Mouse (Mus musculus) urinary bladder, adult 18-20 months (tissue): ENCODE data around the gene Wnt8b.
A peak's percentile ranks its signal among the peaks of the same experiment; 100 is the strongest.

Source experiments
- DNase-seq, 2 experiments: peaks; one replicate each; pipeline ENCODE4 v3.0.0; 2022; ENCODE audit warnings: low spot score in 2 of 2, mixed read lengths in 2 of 2

Wnt8b gene

DNA sequence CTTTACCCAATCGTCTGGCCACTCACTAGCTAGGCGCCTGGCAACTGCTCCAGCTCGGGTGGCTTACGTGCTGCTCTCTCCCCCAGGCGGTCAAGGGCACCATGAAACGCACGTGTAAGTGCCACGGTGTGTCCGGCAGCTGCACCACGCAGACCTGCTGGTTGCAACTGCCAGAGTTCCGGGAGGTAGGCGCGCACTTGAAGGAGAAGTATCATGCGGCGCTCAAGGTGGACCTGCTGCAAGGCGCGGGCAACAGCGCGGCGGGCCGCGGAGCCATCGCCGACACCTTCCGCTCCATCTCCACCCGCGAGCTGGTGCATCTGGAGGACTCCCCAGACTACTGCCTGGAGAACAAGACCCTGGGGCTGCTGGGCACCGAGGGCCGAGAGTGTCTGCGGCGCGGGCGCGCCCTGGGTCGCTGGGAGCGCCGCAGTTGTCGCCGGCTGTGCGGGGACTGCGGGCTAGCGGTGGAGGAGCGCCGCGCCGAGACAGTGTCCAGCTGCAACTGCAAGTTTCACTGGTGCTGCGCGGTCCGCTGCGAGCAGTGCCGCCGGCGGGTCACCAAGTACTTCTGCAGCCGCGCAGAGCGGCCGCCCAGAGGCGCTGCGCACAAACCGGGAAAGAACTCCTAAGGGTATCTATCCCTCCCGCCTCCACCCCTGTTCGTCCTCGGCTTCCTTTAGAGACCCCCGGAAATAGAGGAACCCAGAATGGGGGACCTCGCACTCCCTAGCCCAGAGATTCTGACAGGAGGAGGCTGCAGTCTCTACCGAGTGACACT lies 18.4 kb downstream of the Wnt8b start:
- peak in 1 of 2 experiments; percentile 26 for DNase-seq

DNA sequence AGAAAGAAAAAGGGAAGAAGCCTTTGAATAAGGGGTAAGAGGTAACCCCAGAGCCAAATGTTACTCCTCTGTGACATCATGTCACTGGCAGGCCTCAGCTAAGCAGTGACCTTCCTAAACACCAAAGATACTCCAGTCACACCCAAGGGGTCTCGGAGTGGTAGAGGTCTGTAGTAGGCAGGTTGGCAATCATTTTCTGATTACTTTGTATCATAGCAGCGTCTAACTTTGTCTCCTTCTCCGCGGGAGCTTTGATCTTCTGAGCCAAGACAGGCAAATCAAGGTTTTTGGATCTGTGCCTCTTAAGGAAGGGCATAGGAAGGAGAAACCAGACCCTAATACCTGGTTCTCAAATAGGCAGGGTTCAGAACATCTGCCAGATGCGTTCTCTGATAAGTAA lies 19.3 kb downstream of the Wnt8b start:
- DNase-seq, result no peak

DNA sequence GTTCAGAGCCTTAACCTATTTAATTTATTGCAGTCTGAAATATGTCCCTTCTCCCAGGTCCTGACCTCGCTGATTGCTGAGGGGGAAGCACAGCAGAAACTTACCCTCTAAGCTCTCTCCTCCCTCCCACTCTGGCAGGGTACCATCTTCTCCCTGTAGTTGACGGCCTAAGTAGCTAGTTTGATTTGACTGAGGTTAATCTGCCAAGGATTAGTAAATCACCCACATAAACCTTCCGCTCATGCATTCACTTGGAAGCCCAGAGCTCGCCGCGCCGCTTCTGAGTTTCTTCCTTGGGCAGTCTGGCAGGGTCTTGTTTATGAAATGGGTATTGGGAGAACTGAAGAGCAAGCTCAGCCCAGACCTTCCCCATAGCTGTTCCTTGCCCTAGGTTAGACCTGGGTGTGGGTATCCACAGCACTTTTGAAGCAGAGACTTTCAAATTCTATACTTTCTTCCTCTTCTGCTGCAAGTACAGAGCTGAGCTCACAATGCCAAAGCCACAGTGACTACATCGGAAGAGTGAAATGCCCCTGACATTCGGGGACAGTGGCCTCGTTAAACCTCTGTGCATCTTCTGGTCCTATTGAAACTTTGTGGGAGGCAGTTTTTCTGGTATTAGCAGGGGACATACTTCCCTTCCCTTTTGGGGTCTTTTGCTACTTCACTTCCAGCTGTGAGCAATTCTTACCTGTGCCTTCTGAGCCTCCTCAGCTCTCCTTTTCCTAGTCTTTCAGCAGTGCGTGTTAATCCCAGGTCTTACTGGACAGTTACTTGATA lies 20.0 kb downstream of the Wnt8b start:
- no peak for DNase-seq

DNA sequence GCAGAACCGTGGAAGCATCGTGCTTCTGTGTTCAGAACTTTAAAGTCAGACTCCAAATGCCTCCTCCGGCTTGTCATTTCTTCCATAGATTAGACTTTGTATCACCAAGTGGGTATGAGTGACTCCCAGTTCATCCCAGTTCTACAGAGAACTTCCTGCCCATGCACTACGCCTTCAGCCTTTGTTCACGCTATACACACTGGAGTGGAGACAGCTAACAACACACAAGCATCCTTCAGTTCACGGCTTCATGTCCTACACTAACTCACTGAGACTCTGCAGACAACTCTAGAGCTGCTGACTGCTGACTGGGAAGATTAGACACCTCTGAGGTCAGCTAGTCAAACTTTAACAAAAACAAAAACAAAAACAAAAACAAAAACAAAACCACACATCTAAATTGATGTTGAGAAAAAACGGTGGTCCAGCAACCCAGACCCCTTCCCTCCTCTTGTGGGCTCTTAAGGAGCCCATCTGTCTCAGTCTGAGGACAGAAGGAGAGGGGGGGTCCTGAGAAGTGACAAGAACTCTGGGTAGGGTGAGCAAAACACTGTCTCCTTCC lies 20.7 kb downstream of the Wnt8b start:
- no peak for DNase-seq

DNA sequence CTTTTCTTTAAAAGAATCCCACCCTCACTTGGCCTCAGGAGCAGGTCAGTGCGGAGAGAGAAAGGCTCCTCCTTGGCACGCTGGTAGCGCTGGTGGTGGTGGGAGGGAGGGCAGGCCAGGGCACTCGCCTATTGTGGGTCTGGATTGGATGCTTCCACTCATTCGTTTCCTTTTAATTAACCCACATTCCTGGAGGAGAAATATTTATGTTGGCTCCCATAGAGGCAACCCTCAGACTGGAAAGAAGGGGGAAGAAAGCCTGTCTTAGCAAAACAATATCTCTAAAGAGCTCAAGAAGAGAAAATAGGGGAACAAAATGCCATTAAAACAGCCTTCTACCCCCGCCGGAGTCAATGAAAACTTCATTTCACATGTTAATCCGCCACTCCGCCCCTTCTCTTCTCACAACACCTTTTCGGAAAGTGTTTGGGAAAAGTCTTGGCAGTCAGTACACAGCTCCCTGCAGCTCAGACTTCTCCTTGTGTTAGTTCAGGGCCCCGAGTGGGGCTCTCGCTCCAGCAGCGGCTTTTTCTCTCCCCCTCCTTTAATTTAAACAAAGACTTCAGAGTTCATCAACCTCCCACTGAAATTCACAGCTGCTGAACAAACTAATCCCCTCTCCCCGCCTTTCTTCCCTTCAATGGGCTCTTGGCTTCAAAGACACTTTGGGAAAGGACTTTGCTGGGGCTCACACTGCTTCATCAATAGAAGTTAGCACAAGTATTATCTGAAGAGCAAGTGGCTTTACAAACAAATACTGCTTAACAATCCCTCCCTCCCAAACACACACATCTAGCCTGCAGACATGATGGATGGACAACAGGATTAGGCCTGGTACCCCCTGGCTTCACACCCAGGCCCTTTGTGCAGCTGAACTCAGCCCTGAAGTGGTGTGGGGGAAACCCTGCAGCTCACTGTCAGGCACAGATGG lies 21.5 kb downstream of the Wnt8b start:
- DNase-seq, result no peak

DNA sequence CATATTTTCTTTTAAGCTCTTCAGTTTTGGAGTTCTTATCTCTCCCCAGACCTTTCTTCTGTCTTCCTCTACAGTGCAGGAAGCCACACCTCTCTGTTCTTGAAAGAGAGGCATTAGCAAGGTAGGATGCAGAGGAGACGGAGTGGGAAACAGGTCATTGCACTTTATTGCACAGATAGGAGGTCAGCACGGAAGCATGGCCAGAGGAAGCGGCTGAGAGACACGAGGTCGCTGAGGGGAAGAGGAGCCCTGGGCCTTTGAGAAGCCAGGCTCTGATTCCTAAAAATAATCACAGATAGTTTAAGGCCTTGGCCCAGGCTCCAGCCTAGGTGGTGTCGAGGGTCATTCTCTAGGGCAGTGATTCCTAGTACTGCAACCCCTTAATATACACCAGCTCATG lies 22.5 kb downstream of the Wnt8b start:
- DNase-seq, result no peak

DNA sequence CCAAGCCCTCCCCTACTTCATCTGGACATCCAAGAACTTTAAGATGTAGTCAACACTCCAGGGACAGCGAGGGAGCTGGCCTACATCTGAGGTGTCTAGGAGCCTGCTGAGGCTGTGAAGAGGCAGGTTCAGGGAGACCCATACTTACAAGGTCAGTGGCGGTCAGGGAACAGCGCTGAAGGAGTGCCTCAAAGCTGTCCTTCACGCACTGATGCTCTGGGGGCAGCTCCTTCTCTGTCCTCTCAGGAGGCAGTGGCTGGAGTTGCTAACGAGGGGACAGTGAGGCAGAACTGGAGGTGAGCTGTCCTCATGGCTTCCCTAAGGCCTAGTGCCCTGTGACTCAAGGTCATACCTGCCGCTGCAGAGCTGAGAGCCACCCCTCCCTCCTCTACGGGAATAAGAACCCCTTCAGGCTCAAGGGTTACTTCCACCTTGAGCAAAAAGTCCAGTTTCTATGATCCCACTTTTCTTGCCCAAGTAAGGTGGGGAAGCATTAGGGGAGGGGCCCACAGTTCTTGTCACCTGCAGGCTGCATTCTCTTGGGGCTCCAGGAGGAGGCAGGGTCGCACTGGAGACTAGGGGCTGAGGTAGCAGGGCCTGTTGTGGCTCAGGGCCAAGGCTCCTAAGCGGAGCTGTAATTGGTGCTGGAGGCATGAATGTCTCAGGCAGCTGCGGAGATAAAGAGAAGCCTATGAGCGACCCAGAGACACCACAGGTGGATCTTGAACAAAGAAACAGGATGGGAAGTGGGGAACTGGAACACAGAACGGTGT lies 24.9 kb downstream of the Wnt8b start:
- DNase-seq, result no peak

DNA sequence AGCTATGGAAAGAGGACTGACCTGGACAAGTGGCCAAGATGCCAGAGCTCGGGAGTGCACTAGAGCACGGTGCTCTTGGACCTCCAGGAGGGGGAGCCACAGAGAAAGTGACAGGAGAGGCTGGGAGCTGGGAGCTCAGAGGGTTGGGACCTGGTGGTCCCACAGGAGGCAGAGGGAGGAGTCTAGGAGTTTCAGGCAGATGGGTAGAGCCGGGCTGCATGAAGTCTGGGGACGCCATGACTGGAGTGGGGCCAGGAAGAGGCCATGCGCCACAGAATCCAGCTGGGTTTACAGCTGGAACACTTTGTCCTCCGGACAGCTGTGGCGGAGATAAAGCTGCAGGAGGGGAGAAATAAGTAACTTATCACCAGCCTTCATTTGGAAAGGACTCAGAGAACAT lies 25.9 kb downstream of the Wnt8b start:
- peak in 1 of 2 experiments; percentile 1 for DNase-seq

DNA sequence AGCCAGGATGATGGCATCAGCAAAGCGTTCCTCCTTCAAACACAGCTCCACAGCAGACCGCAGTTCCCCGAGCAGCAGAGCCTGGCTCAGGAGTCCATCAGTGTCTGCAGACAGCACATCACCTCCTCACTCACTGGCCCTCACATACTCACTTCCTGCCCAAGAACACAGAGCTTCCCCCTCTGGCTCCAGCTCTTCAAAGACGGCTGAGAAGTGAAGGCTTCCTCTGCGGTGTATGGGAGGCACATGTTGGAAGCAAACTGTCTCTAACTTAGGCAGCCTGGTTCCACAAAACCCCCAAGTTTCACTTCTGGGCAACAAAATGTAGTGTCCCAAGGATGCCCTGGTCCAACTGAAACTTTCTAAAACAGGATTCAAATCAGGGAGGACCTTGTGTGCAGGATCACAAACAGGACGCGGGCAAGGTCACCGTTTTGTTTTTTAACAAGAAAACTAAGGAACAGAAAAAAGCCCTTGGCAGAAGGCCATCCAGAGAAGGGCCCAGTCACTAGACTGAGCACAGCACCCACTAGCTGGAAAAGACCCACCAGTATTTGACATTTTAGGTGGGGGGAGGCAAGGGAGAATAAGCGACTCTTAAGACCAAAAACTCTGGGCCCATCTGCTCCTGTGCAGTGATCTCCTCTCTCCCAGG lies 32.4 kb downstream of the Wnt8b start:
- no peak for DNase-seq

DNA sequence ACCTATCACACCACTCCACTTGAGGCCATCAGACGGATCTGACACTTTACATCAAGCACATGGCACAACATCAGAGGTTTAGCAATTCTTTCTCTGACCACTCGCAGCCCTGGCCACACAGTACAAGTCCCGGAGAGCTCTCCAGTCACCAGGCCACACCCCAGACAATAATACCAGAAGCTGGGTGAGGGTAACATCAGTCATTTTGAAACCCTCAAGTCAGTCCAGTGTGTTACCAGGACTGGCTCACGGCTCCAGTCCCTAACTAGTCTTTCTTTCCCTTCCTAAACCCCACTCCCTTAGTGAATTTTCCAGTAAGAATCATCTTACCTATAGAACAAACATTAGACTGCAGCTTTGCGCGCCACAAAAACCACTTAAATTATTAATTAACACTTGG lies 36.7 kb downstream of the Wnt8b start:
- no peak for DNase-seq

DNA sequence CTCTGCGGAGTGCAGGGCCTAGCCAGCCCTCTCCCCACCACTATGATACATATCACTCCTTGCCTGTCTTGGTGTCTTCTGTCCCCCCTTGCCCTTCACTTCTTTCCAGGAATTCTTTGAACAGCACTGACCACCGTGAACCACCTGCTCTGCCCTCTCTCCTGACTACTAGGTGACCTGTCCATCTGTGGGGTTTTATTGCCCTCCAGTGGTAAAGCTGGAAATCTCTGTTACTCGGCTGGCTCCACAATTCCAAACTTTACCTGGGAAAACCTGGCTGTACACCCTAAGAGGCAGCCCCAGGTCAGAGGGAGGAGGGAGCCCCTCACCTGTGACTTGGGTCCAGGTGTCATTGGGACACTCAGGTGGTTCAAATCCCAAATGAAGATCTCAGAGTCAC lies 42.1 kb downstream of the Wnt8b start:
- no peak for DNase-seq

DNA sequence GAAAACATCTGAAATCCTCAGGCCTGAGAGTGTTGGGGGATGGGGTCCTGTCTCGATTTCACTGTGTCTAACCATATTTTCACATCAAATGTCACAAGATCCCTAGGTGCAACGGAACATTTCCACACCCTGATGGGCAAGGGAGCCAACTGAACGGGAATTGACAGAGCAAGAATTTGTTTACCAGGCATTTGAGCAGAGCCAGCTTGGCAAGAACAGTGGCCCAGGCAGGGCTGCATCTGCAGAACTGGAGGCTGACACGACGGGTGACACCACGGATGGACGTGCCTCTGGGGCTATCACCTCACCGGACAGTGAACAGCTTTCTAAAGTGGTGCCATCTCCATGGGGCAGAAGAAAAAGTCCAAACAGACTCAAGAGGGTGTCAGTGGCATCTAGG lies 44.1 kb downstream of the Wnt8b start:
- DNase-seq, result no peak

DNA sequence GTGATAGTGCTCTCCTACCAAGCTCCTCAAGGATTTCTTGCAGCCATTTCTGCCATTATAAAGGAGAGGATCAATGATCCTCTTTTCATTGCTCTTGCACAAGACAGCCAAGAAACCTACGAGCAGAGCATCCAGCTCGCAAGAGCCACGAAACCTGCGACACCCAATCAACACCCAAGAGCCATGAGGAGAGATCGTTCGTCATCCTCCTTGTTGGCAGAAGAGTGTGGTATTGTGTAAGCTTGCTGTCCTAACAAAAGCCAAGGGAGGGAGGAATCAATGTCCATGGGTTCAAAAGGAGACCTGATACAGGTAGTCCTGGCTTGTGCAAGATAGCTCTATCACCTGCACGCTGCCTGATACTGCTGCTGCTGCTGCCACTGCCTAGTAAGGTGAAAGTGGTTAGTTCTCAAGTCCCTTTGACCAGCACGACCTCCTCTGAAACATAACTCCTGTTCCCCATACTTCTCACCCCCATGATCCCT lies 49.5 kb downstream of the Wnt8b start:
- DNase-seq, result no peak

DNA sequence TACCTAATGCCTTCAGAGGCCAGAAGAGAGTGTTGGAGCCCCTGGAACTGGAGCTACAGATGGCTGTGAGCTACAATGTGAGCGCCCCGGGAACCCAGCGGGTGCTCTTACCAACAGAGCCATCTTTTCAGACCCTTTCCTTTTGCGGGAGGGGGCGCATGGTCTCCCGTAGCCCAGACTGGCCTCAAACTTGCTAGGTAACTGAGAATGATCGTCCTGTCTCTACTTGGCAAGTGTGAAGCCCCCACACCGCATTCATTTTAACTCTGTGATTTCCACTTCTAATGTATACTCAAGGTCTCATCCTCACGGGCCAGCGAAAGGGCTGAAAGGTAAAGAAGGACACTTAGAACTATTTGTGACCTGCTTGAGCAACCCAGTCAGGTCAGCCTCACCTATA lies 51.1 kb downstream of the Wnt8b start:
- DNase-seq, result no peak

DNA sequence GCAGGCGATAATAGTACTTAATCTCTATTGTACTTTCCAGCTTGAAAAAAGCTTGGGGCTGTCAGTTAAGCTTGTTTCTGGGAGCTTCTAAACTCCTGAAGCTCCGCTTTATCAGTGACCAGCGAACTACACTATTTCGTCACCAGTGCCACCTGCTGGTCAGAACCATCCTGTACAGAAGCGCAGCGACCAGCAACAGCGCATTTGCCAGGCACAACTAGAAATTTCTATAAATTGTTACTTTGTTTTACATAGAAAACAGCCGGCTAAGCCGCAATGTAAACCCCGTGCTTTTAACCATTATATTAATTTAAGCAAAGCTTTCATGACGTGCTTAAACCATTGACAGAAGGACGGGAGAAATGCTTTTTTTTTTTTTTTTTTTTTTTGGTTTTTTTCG lies 51.5 kb downstream of the Wnt8b start:
- DNase-seq, result peak; percentile 30 to 65

DNA sequence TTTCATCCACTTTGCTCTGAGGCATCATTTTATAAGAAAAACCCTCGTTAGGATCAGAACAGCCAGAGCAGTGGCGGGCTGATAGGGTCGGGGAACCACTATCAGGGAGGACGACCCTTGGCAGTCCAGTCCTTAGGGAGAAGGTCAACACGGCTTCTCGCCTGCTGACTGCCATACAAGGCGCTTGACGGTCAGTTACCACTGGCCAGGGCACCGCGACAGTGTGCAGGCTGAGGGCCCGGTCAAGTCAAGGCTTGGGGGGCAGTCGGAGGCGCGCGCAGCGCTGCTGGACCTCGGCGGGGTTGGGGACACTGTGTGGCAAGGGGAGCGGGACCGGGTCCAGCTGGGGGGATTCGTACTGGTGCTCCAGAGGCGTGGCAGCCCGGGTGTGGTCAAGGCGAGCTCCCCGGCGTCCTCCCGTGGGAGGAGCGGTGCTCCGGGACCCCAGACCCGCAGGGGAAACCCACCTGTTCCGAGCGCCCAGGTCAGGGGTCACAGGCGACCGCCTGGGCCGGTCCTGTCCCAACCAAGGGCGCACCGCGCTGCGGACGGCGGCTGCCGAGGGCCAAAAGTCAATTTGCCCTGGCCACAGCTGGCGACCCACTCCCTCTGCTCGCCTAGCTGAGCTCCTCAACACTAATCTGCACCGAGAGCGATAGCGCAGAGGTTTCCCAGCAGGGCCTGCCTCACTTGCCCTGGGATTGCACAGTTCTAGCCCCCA lies 52.2 kb downstream of the Wnt8b start, which contains the start of gene Sec31b:
Gene Sec31b (minus strand): TSS at position 544 of the 721 bp plus-strand sequence.
- DNase-seq, result peak; percentile 10 to 29

DNA sequence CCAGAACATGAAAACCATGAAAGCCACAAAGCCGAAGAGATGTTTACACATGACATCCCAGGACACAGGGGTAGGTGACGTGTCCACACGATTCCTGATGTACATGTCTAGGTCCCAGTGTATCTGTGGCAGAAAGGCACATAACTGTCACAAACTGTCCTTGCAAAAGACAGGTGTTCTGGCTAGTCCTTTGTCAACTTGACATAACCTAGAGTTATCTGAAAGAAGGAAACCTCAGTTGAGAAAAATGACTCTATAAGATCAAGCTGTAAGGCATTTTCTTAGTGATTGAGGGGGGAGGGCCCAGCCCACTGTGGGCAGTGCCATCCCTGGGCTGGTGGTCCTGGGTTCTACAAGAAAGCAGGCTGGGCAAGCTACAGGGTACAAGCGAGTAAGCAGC lies 59.5 kb downstream of the Wnt8b start, which contains the start of gene Gm20538:
Gene Gm20538 (minus strand): TSS at position 101 of the 400 bp plus-strand sequence.
- DNase-seq, result no peak

DNA sequence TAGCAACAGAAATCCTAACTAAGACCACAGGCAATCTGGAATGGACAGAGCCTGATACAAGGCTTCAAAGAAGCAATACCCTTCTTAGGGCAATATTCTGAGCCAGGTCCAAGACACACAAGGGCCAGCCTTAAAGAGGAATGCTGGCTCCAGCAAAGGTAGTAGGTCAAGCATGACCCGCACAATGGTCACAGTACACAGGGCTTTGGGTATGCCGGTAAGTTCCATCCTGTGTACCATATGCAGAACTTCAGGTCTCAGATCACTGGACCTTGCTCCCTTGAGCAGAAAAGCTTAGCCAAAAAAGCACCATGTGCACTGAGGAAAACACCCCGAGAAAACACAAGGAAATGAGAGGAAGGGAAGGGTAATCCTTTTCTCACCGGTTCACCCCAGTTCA lies 60.0 kb downstream of the Wnt8b start:
- no peak for DNase-seq

DNA sequence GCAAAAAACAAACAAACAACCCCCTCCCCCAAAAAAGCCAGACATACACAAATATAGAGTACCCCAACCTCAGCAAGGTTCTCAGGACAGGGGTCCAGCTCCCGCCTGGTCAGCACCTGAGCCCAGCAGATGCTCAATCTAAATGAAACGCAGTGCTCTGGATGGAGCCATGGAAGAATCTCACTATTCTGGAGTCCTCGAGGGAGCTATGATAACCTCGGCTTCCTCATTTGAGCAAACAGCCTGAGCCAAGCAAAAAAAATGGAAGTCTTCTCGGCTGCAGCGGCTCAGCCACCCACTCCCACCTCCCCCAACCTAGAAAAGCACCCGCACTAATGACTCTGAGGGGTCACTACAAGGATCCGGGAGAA lies 61.2 kb downstream of the Wnt8b start:
- DNase-seq, result peak; percentile 2 to 5
